Mouse (Mus musculus): ENCODE results near the gene Aspa. TPM values are rescaled to one million over a fixed set of nuclear protein-coding genes. Genes with fewer than 3 reads are reported as not detected.
A peak's percentile ranks its signal among the peaks of the same experiment; 100 is the strongest.

Gene Aspa
- polyA plus RNA-seq, 1 experiment = 0.53 TPM

DNA sequence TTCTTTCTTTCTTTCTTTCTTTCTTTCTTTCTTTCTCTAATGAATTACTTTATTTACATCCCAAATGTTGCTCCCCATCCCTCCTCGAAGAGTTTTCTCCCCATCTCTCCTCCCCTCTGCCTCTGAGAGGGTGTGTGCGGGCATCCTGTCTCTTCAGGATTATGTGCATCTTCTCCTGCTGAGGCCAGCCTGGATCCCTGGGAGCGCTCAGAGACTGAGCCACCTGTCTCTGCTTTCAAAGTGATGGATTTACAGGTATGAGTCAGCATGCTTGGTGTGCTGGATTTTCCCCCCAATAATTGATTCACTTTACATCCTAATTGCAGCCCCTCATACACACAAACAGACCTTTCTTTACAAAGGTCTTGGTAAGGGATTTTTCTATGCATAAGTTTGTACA is 13.4 kb downstream of the Aspa start:
- TF ChIP-seq POLR2A (IDR thresholded peaks at IDR 0.05; ENCODE audit: low read depth, low read length) = no peak
- no peak for TF ChIP-seq CTCF (IDR thresholded peaks at IDR 0.05; ENCODE audit: borderline replicate concordance, insufficient read depth, low read length)
- H3K27ac ChIP-seq (ENCODE audit: insufficient read depth, low read length) = no peak overlapping the region

DNA sequence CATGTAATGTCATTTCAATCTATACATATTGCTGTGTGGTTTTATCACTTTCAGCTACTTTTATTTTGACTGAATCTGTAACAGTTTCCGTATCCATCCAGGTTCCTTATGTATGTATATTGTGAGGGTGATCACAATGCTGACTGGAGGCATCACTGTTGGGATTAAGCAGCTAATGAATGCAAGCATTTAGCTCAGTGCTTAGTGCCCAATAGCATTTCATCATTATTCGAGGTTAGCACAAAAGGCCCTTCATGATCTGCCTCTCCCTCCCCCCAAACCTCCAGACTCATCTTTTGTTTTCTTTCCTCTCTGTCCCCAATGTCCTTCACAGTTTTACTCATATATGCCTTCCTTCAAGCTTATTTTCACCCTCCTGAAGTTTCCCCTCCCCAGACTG is 26.3 kb downstream of the Aspa start:
- Histone ChIP-seq H3K4me3 (ENCODE audit: insufficient read depth, low read length) (no peak overlapping the region), H3K4me1 (ENCODE audit: control insufficient read depth, insufficient read depth, low read length) (no peaks in the 10 kb centered on the region), H3K27ac (ENCODE audit: insufficient read depth, low read length) (no peak overlapping the region)
- no peak for TF ChIP-seq CTCF (IDR thresholded peaks at IDR 0.05; ENCODE audit: borderline replicate concordance, insufficient read depth, low read length)
- TF ChIP-seq POLR2A (IDR thresholded peaks at IDR 0.05; ENCODE audit: low read depth, low read length) = no peak

More for the DNA sequence above, 13.4 kb downstream of the Aspa start:
- H3K4me3 ChIP-seq (ENCODE audit: insufficient read depth, low read length) = no peak overlapping the region
- H3K4me1 ChIP-seq (ENCODE audit: control insufficient read depth, insufficient read depth, low read length) = no peaks in the 10 kb centered on the region

DNA sequence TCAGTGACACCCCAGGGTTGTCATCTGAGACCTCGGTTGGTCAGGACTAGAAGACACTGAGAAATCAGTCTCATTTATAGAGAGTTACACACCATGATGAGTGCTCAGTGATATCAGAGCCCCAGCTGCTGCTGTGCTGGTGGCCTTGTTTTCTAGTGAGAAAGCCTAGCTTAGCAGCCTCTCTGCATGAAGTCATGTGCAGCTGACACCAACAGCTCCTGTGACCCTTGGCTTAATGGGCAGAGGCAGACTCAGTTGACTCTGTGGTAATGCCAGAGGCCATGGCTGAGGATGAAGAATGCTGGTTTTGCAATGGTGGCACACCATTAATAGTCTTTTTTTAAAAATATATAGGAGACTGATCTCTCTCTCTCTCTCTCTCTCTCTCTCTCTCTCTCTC is 39.8 kb downstream of the Aspa start:
- no peaks in the 10 kb centered on the region for H3K4me1 ChIP-seq (ENCODE audit: control insufficient read depth, insufficient read depth, low read length)
- TF ChIP-seq CTCF (IDR thresholded peaks at IDR 0.05; ENCODE audit: borderline replicate concordance, insufficient read depth, low read length) (no peak), POLR2A (IDR thresholded peaks at IDR 0.05; ENCODE audit: low read depth, low read length) (no peak)
- H3K27ac ChIP-seq (ENCODE audit: insufficient read depth, low read length) = no peak overlapping the region
- H3K4me3 ChIP-seq (ENCODE audit: insufficient read depth, low read length) = no peak overlapping the region

DNA sequence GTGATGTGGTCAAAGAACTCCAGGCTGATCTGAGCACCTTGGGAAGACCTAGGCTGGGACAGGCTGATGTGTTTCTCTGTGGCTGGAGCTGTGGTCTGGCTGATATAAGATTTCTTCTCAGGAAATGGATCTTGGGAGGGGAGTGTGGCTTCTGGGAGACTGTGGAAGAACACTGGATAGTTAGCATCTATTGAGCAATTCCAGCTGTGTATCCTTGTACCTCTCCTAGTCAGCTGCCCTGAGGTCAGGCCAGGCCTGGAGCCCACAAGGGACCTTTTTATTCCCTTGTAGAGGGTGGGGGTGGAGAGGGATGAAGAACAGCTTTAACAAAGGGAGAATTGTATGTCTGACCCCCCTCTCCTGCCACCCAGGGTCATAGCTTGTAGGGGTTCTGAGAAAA is 45.0 kb downstream of the Aspa start:
- Histone ChIP-seq H3K4me3 (ENCODE audit: insufficient read depth, low read length) (no peak overlapping the region), H3K27ac (ENCODE audit: insufficient read depth, low read length) (no peak overlapping the region), H3K4me1 (ENCODE audit: control insufficient read depth, insufficient read depth, low read length) (no peaks in the 10 kb centered on the region; the same call in 1 of the 2 replicates)
- no peak for TF ChIP-seq CTCF (IDR thresholded peaks at IDR 0.05; ENCODE audit: borderline replicate concordance, insufficient read depth, low read length)
- no peak for TF ChIP-seq POLR2A (IDR thresholded peaks at IDR 0.05; ENCODE audit: low read depth, low read length)

DNA sequence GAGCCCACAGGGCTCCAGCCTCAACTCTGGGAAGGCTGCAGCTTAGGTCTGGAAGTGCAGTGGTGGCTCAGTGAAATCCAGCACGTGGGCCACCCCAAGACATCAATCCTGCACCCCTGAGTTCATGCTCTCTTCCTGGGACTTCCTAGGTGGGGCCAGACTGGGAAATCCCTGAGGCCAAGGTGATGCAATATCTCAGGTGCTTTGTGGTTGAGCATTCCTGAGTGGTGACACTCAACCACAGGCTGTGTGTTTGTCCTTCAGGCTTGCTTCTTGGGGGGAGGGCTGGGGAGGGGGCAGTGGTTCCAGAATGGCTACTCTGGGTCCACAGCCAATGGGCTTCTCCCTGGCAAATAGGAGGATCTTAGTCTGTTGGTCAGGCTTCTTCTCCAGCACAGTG is 45.5 kb downstream of the Aspa start:
- H3K4me3 ChIP-seq (ENCODE audit: insufficient read depth, low read length) = no peak overlapping the region
- H3K27ac ChIP-seq (ENCODE audit: insufficient read depth, low read length) = no peak overlapping the region
- no peaks in the 10 kb centered on the region; the same call in 1 of the 2 replicates for H3K4me1 ChIP-seq (ENCODE audit: control insufficient read depth, insufficient read depth, low read length)
- no peak for TF ChIP-seq POLR2A (IDR thresholded peaks at IDR 0.05; ENCODE audit: low read depth, low read length)
- TF ChIP-seq CTCF (IDR thresholded peaks at IDR 0.05; ENCODE audit: borderline replicate concordance, insufficient read depth, low read length) = no peak

DNA sequence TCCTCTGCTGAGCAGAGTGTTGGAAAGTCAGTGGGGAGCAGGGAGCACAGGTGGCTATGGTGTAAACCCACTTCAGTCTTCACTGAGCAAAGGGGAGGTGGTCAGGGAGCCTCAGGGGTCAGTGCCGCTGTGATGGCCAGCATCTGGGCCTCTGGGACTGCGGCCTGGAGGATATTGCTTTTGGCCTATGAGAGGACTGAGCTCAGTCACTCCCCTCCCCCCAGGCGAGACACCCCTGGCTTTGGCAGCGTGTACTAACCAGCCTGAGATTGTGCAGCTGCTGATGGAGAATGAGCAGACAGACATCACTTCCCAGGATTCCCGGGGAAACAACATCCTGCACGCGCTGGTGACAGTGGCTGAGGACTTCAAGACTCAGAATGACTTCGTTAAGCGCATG is 46.0 kb downstream of the Aspa start:
- TF ChIP-seq CTCF (IDR thresholded peaks at IDR 0.05; ENCODE audit: borderline replicate concordance, insufficient read depth, low read length) = no peak
- H3K4me1 ChIP-seq (ENCODE audit: control insufficient read depth, insufficient read depth, low read length) = no peaks in the 10 kb centered on the region; the same call in 1 of the 2 replicates

DNA sequence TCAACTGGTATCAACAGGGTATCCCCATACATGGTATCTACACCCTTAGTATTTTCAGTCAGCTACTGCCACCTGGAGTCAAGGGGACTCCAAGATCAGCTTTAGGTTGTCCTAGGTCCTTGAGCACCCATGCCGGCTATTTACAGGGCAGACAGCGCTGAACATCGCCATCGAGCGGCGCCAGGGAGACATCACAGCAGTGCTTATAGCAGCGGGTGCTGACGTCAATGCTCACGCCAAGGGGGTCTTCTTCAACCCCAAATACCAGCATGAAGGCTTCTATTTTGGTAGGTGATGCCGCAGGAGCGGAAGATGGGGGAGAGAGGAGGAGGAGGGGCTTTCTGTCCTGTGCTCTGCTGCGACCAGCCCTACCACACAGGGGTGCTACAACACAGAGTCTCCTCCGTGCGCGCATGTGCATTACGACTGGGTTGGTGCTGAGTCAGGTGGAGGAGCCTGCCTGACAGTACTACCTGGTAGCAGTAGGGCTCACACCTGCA is 47.8 kb downstream of the Aspa start:
- Histone ChIP-seq H3K27ac (ENCODE audit: insufficient read depth, low read length) (no peak overlapping the region), H3K4me1 (ENCODE audit: control insufficient read depth, insufficient read depth, low read length) (no peaks in the 10 kb centered on the region; the same call in 1 of the 2 replicates), H3K4me3 (ENCODE audit: insufficient read depth, low read length) (peak overlapping the region; percentile 9)
- TF ChIP-seq CTCF (IDR thresholded peaks at IDR 0.05; ENCODE audit: borderline replicate concordance, insufficient read depth, low read length) (peak; percentile 86), POLR2A (IDR thresholded peaks at IDR 0.05; ENCODE audit: low read depth, low read length) (no peak)

More for the DNA sequence above, 46.0 kb downstream of the Aspa start:
- no peak overlapping the region for H3K4me3 ChIP-seq (ENCODE audit: insufficient read depth, low read length)
- H3K27ac ChIP-seq (ENCODE audit: insufficient read depth, low read length) = no peak overlapping the region

DNA sequence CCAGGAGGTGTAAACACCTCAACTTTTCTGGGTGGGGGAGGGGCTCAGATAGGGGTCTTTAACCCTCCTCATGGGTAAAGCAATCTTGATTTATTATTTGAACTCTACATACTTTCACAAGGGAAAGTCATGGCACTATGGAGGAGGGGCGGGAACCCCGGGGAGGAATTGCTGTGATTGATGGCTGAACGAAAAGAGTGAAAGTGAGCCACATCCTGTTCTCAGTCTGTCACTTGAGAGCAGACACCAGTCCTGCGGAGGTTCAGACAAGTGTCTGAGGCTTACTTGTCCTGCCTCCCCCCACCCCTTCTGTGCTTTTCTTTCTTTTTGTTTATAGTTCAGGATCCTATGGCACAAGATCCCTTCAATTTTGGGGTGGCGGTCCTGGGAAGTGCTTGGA is 48.7 kb downstream of the Aspa start:
- H3K27ac ChIP-seq (ENCODE audit: insufficient read depth, low read length) = no peak overlapping the region
- no peak overlapping the region for H3K4me3 ChIP-seq (ENCODE audit: insufficient read depth, low read length)
- no peak for TF ChIP-seq POLR2A (IDR thresholded peaks at IDR 0.05; ENCODE audit: low read depth, low read length)
- no peak for TF ChIP-seq CTCF (IDR thresholded peaks at IDR 0.05; ENCODE audit: borderline replicate concordance, insufficient read depth, low read length)
- H3K4me1 ChIP-seq (ENCODE audit: control insufficient read depth, insufficient read depth, low read length) = no peaks in the 10 kb centered on the region; the same call in 1 of the 2 replicates

DNA sequence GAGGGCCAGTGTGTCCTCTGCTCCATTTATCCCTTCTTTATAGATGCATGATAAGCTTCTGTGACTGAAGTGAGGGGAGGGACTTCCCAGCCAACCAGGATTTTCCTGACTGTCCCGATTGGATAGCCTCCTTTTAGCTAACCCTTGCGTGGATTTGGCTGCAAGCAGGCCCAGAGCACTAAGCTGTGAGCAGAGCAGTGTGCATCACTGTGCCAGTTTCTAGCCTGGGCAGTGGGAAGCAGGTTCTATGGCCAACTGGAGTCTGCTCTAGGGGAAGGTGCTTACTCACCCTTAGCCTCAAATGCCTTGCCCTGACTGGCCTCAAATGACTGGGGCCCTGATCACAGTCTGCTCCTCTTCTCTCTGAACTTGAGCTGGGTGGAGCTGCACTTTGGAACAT is 54.6 kb downstream of the Aspa start:
- Histone ChIP-seq H3K27ac (ENCODE audit: insufficient read depth, low read length) (no peak overlapping the region), H3K4me1 (ENCODE audit: control insufficient read depth, insufficient read depth, low read length) (no peaks in the 10 kb centered on the region), H3K4me3 (ENCODE audit: insufficient read depth, low read length) (no peak overlapping the region)
- TF ChIP-seq CTCF (IDR thresholded peaks at IDR 0.05; ENCODE audit: borderline replicate concordance, insufficient read depth, low read length) = no peak
- no peak for TF ChIP-seq POLR2A (IDR thresholded peaks at IDR 0.05; ENCODE audit: low read depth, low read length)

DNA sequence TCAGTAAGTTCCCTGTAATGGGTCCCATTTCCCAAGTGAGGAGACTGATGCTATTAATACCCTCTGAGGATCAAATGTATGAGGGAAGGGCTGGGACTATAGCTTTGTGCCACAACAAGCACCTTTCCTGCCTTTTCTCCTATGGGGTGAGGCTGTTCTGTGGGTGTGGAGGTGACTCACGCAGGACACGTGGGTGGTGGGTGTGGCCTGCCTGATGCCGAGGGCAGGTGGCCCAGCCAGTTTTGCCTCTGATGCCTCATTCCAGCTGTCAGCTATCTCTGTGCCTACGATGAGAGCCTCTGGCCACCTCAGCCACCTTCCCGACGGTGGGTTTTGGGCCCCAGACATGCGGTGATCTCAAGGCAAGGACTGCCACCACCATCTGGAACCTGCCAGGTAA is 62.1 kb downstream of the Aspa start, which contains the start of gene Trpv3:
TSS of gene Trpv3 (plus strand) at position 122 of the 400 bp plus-strand sequence.
- Histone ChIP-seq H3K4me1 (ENCODE audit: control insufficient read depth, insufficient read depth, low read length) (no peaks in the 10 kb centered on the region), H3K27ac (ENCODE audit: insufficient read depth, low read length) (no peak within 1 kb of the TSS), H3K4me3 (ENCODE audit: insufficient read depth, low read length) (no peak within 1 kb of the TSS)
- TF ChIP-seq CTCF (IDR thresholded peaks at IDR 0.05; ENCODE audit: borderline replicate concordance, insufficient read depth, low read length) (no peak), POLR2A (IDR thresholded peaks at IDR 0.05; ENCODE audit: low read depth, low read length) (no peak)

DNA sequence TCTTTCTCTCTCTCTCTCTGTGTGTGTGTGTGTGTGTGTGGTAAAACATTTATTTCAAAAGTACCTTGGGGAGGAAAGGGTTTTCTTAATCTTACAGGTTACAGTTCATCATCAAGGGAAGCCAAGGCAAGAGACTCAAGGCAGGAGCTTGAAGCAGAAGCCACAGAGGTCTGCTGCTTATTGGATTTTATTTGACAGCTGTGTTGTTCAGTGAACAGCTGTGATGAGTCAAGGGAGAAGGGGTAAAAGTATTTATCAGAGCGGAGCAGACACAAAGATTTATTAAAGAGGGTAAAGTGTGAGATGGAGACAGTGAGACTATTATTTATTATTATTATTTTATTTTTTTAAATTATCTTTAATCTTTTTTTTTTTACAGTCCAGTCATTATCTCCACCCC is 68.0 kb downstream of the Aspa start:
- Histone ChIP-seq H3K27ac (ENCODE audit: insufficient read depth, low read length) (no peak overlapping the region), H3K4me1 (ENCODE audit: control insufficient read depth, insufficient read depth, low read length) (no peaks in the 10 kb centered on the region), H3K4me3 (ENCODE audit: insufficient read depth, low read length) (no peak overlapping the region)
- TF ChIP-seq CTCF (IDR thresholded peaks at IDR 0.05; ENCODE audit: borderline replicate concordance, insufficient read depth, low read length) (no peak), POLR2A (IDR thresholded peaks at IDR 0.05; ENCODE audit: low read depth, low read length) (no peak)

All from embryonic fibroblast, embryonic 13.5 days (primary cell).